Mouse (Mus musculus): ENCODE measurements around the gene Map4k1.

Gene Map4k1

GRCm38 (mm10) chr7:28972542-28972985 lies 9.3 kb upstream of the Map4k1 start:
- CTCF ChIA-PET = no interaction called here

- CTCF ChIA-PET = no interaction called here
Measured at GRCm38 (mm10) chr7:28973025-28973424, 8.8 kb upstream of the Map4k1 start.

- CTCF ChIA-PET = interaction anchor here (0.6 kb wide), 1 partner anchor 171 kb away, joined by 3 read pairs; no protein-coding TSS in a partner anchor
Measured at GRCm38 (mm10) chr7:28977556-28977955, 4.3 kb upstream of the Map4k1 start.

GRCm38 (mm10) chr7:28982274-28983013 lies 594 bp downstream of the Map4k1 start:
- CTCF ChIA-PET = interaction anchor here (0.6 to 1.3 kb wide), 2 partner anchors 37 to 57 kb away, joined by 3 to 7 read pairs; no protein-coding TSS in a partner anchor

GRCm38 (mm10) chr7:28983141-28983564 lies 1.3 kb downstream of the Map4k1 start:
- CTCF ChIA-PET = no interaction called here

GRCm38 (mm10) chr7:28983849-28984248 lies 2.0 kb downstream of the Map4k1 start:
- CTCF ChIA-PET = no interaction called here

GRCm38 (mm10) chr7:28984452-28984851 lies 2.6 kb downstream of the Map4k1 start:
- CTCF ChIA-PET = no interaction called here

- CTCF ChIA-PET = interaction anchor here (0.7 to 0.9 kb wide), 2 partner anchors 11 to 14 kb away, joined by 4 to 6 read pairs; no protein-coding TSS in a partner anchor
Measured at GRCm38 (mm10) chr7:28985207-28985606, 3.4 kb downstream of the Map4k1 start.

GRCm38 (mm10) chr7:28990766-28991273 lies 9.0 kb downstream of the Map4k1 start:
- CTCF ChIA-PET = interaction anchor here (1.6 kb wide), 1 partner anchor 17 kb away, joined by 3 read pairs; no protein-coding TSS in a partner anchor

- CTCF ChIA-PET = interaction anchor here (0.5 to 1.6 kb wide), 3 partner anchors 16 to 45 kb away, joined by 3 to 10 read pairs (median 4); no protein-coding TSS in a partner anchor
Measured at GRCm38 (mm10) chr7:28991616-28992015, 9.8 kb downstream of the Map4k1 start.

- CTCF ChIA-PET = no interaction called here
Measured at GRCm38 (mm10) chr7:28992997-28993396, 11.1 kb downstream of the Map4k1 start.

- CTCF ChIA-PET = interaction anchor here (1.1 kb wide), 1 partner anchor 12 kb away, joined by 3 read pairs; the partner anchor contains the start of genes Eif3k and Map4k1
Measured at GRCm38 (mm10) chr7:28993402-28993801, 11.6 kb downstream of the Map4k1 start.

- CTCF ChIA-PET = interaction anchor here (0.6 kb wide), 1 partner anchor 184 kb away, joined by 3 read pairs; no protein-coding TSS in a partner anchor
Measured at GRCm38 (mm10) chr7:29000651-29001605, 19.1 kb downstream of the Map4k1 start.

- CTCF ChIA-PET = interaction anchor here (0.6 to 1.2 kb wide), 4 partner anchors 16 to 32 kb away, joined by 3 to 13 read pairs (median 4); partner anchors contain the start of gene Eif3k
Measured at GRCm38 (mm10) chr7:29007224-29008101, 25.6 kb downstream of the Map4k1 start.

GRCm38 (mm10) chr7:29008171-29008570 lies 26.3 kb downstream of the Map4k1 start:
- CTCF ChIA-PET = interaction anchor here (1.0 to 1.2 kb wide), 2 partner anchors 16 to 19 kb away, joined by 3 read pairs; no protein-coding TSS in a partner anchor

GRCm38 (mm10) chr7:29008714-29009113 lies 26.9 kb downstream of the Map4k1 start:
- CTCF ChIA-PET = interaction anchor here (1.2 kb wide), 1 partner anchor 19 kb away, joined by 3 read pairs; no protein-coding TSS in a partner anchor

GRCm38 (mm10) chr7:29014984-29015383 lies 33.1 kb downstream of the Map4k1 start:
- CTCF ChIA-PET = no interaction called here

GRCm38 (mm10) chr7:29016440-29016839 lies 34.6 kb downstream of the Map4k1 start:
- CTCF ChIA-PET = no interaction called here

- CTCF ChIA-PET = no interaction called here
Measured at GRCm38 (mm10) chr7:29017222-29017621, 35.4 kb downstream of the Map4k1 start.

Data from spleen, embryonic (tissue).